Mouse (Mus musculus) heart, embryonic 16.5 days (tissue): ENCODE measurements around the gene Pabpn1l. TPM values are rescaled to one million over a fixed set of nuclear protein-coding genes. Genes with fewer than 3 reads are reported as not detected.
A peak's percentile ranks its signal among the peaks of the same experiment; 100 is the strongest.

Source experiments
- ATAC-seq: fragments of 200-750 bp; cut with Nextera tagmentation; replicated peaks from 2 replicates; pipeline ENCODE4 v1.8.0; 2017; ENCODE audit warnings: moderate number of reproducible peaks; ENCODE audit not compliant: insufficient read depth, low FRiP score; ENCODE audit errors: extremely low read depth
- H3K27ac ChIP-seq: fragments of 300-500 bp; sonication (generic); 2 replicates; pipeline ENCODE4 v1.5.1; 2014; ENCODE audit warnings: mild to moderate bottlenecking, low read length, control low read depth, moderate library complexity
- H3K27me3 ChIP-seq: fragments of 300-500 bp; sonication (generic); 2 replicates; pipeline ENCODE4 v1.6.1; 2014; ENCODE audit warnings: low read length, mixed read lengths; ENCODE audit not compliant: control insufficient read depth, insufficient read depth
- H3K36me3 ChIP-seq: fragments of 300-500 bp; sonication (generic); 2 replicates; pipeline ENCODE4 v1.6.1; 2014; ENCODE audit not compliant: control insufficient read depth, insufficient read depth
- H3K4me1 ChIP-seq: fragments of 300-500 bp; sonication (generic); 2 replicates; pipeline ENCODE4 v1.6.1; 2014; ENCODE audit warnings: low read length, mixed read lengths; ENCODE audit not compliant: control insufficient read depth, insufficient read depth
- H3K4me2 ChIP-seq: fragments of 300-500 bp; sonication (generic); 2 replicates; pipeline ENCODE4 v1.6.1; 2014; ENCODE audit warnings: low read depth, mild to moderate bottlenecking, control low read depth, low read length
- H3K4me3 ChIP-seq: fragments of 300-500 bp; sonication (generic); 2 replicates; pipeline ENCODE4 v1.5.1; 2014; ENCODE audit warnings: mild to moderate bottlenecking, control low read depth, low read length
- H3K9ac ChIP-seq: fragments of 300-500 bp; sonication (generic); 2 replicates; pipeline ENCODE4 v1.6.1; 2014; ENCODE audit warnings: low read length, control low read depth
- H3K9me3 ChIP-seq: fragments of 300-500 bp; sonication (generic); replicated peaks from 2 replicates; pipeline ENCODE4 v1.6.1; 2016; ENCODE audit warnings: low read length; ENCODE audit not compliant: control insufficient read depth
- WGBS: fragments of 180-500 bp; shearing (Covaris S2); extraction: QIAGEN DNeasy Blood & Tissue Kit; methylation state at CpG from one replicate; pipeline ENCODE4 v1.1.7; 2014; 5-methylcytosine and 5-hydroxymethylcytosine counted together
- polyA plus RNA-seq: library from polyadenylated mRNA; unstranded; fragments of >200 nt; fragmentation: Nextera tagmentation; extraction: Ambion mirVana; gene quantifications from 2 replicates; pipeline ENCODE4 v1.2.1, GENCODE M21; 2015

Pabpn1l gene
- polyA plus RNA-seq, 1 experiment from 2014 or later: not detected

- 65% methylated on average over 10 of the region's 10 CpGs for WGBS
- ATAC-seq: no peak
- H3K4me3 ChIP-seq: no peak overlapping the region
These were observed 6.8 kb upstream of the Pabpn1l start for GRCm38 (mm10) chr8:122629388-122629787.

GRCm38 (mm10) chr8:122626896-122627295 is 4.4 kb upstream of the Pabpn1l start:
- Histone ChIP-seq H3K27me3 (no peaks in the 10 kb centered on the region), H3K4me3 (no peak overlapping the region), H3K4me2 (no peak overlapping the region), H3K9me3 (no peaks in the 10 kb centered on the region), H3K36me3 (no peaks in the 10 kb centered on the region), H3K9ac (no peak overlapping the region), H3K27ac (no peak overlapping the region), H3K4me1 (no peaks in the 10 kb centered on the region)
- ATAC-seq: peak; percentile 30; the same call in 1 of the 2 replicates
- 75% methylated on average over 2 of the region's 2 CpGs for WGBS

More at GRCm38 (mm10) chr8:122629388-122629787, 6.8 kb upstream of the Pabpn1l start:
- Histone ChIP-seq H3K9ac (no peak overlapping the region), H3K27me3 (no peaks in the 10 kb centered on the region), H3K9me3 (no peaks in the 10 kb centered on the region), H3K36me3 (0 out of 2 replicates have a peak, but pooled peaks cover 5% of the 10 kb centered on the region), H3K4me1 (no peaks in the 10 kb centered on the region), H3K27ac (no peak overlapping the region), H3K4me2 (no peak overlapping the region)

- no peak overlapping the region for H3K4me2 ChIP-seq
- WGBS: 78% methylated on average over 9 of the region's 9 CpGs
- no peaks in the 10 kb centered on the region for H3K4me1 ChIP-seq
- no peak overlapping the region for H3K9ac ChIP-seq
- no peaks in the 10 kb centered on the region for H3K9me3 ChIP-seq
- no peaks in the 10 kb centered on the region for H3K27me3 ChIP-seq
- no peak for ATAC-seq
- H3K4me3 ChIP-seq: no peak overlapping the region
- no peaks in the 10 kb centered on the region for H3K36me3 ChIP-seq
- H3K27ac ChIP-seq: no peak overlapping the region
These were observed 3.3 kb upstream of the Pabpn1l start for GRCm38 (mm10) chr8:122625811-122626210.

GRCm38 (mm10) chr8:122624653-122625052 is 2.1 kb upstream of the Pabpn1l start:
- ATAC-seq: no peak
- Histone ChIP-seq H3K27me3 (no peaks in the 10 kb centered on the region), H3K9ac (no peak overlapping the region), H3K4me3 (no peak overlapping the region), H3K9me3 (no peaks in the 10 kb centered on the region), H3K4me1 (no peaks in the 10 kb centered on the region), H3K36me3 (no peaks in the 10 kb centered on the region), H3K4me2 (no peak overlapping the region), H3K27ac (no peak overlapping the region)
- 66% methylated on average over 5 of the region's 5 CpGs for WGBS

- Histone ChIP-seq H3K27ac (no peak overlapping the region), H3K4me1 (no peaks in the 10 kb centered on the region), H3K4me3 (no peak overlapping the region), H3K4me2 (no peak overlapping the region), H3K36me3 (no peaks in the 10 kb centered on the region), H3K9me3 (no peaks in the 10 kb centered on the region), H3K9ac (no peak overlapping the region), H3K27me3 (no peaks in the 10 kb centered on the region)
- WGBS: 77% methylated on average over 17 of the region's 17 CpGs
- 0 out of 2 replicates have a peak, but pooled peaks have one; percentile 18 for ATAC-seq
These were observed 1.5 kb upstream of the Pabpn1l start for GRCm38 (mm10) chr8:122623844-122624642.

DNA sequence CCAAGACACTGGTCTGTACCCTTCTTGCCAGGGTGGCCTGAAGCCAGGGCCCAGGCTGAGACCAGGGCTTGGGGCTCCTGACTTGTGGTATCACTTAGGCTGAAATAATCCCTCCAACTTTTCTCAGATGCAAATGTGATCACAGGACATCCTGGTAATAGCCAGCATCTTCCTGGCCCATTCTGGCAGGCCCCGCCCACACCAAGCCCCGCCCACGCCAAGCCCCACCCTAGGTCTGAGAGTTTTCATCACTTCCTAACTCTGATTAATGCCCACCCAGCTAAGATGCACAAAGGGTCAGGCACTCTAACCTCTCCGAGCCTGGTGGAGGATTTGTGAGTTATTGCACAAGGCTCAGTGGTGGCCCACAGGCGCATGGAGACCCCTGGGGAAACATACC is 2.1 kb downstream of the Pabpn1l start:
- Histone ChIP-seq H3K27me3 (no peaks in the 10 kb centered on the region), H3K4me3 (no peak overlapping the region), H3K4me1 (peaks cover 3% of the 10 kb centered on the region), H3K36me3 (no peaks in the 10 kb centered on the region), H3K9ac (no peak overlapping the region), H3K27ac (no peak overlapping the region), H3K9me3 (no peaks in the 10 kb centered on the region), H3K4me2 (no peak overlapping the region)
- 39% methylated on average over 5 of the region's 5 CpGs for WGBS
- no peak for ATAC-seq

GRCm38 (mm10) chr8:122618660-122619378 is 3.7 kb downstream of the Pabpn1l start:
- Histone ChIP-seq H3K9me3 (no peaks in the 10 kb centered on the region), H3K27ac (no peak overlapping the region), H3K4me1 (peaks cover 3% of the 10 kb centered on the region), H3K4me2 (no peak overlapping the region), H3K9ac (no peak overlapping the region), H3K27me3 (no peaks in the 10 kb centered on the region), H3K4me3 (no peak overlapping the region), H3K36me3 (peaks cover 4% of the 10 kb centered on the region; the same call in 1 of the 2 replicates)
- no peak for ATAC-seq
- WGBS: 68% methylated on average over 6 of the region's 6 CpGs

GRCm38 (mm10) chr8:122617947-122618546 is 4.5 kb downstream of the Pabpn1l start:
- H3K9me3 ChIP-seq: no peaks in the 10 kb centered on the region
- peaks cover 4% of the 10 kb centered on the region; the same call in 1 of the 2 replicates for H3K36me3 ChIP-seq
- no peak overlapping the region for H3K4me3 ChIP-seq
- no peaks in the 10 kb centered on the region for H3K27me3 ChIP-seq
- H3K27ac ChIP-seq: no peak overlapping the region
- no peak overlapping the region for H3K4me2 ChIP-seq
- ATAC-seq: no peak
- WGBS: 29% methylated on average over 5 of the region's 7 CpGs
- no peak overlapping the region; the same call in 1 of the 2 replicates for H3K9ac ChIP-seq
- H3K4me1 ChIP-seq: peaks cover 3% of the 10 kb centered on the region
